Mouse (Mus musculus): ENCODE measurements at regions not wholly inside any gene's neighbourhood (a gene's known extent, or its start where the extent isn't known, plus 50 kb on each side); places are given as distances from the start of the nearest gene placed in this dataset.

DNA sequence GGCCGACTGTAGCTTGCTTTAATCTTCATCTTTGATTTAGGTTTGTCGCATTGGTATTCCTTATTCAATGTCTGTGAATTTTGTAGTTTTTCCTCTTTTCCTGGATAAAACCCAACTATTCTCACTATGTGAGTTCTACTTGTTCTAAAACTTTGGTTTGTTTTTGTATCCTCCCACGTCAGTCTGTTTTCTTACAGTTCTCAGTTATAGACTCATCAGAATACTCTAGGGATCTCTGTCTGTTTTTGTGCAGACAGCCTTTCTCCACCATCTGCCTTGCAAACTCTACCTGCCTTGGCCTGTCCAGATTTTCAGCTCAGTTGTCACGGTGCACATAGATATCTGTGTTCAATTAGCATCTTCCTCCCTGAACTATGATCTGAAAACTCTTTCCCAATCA, 249.3 kb downstream of the Adgrg6 start:
- TF ChIP-seq POLR2A (IDR thresholded peaks at IDR 0.05; ENCODE audit: control insufficient read depth, low read depth, low read length) (no peak), CTCF (IDR thresholded peaks at IDR 0.05; ENCODE audit: control insufficient read depth, insufficient read depth, insufficient replicate concordance, low read depth, low read length) (no peak)
